Comparison of ENCODE assay signal across 27 mouse cellular contexts in the genomic region with DNA sequence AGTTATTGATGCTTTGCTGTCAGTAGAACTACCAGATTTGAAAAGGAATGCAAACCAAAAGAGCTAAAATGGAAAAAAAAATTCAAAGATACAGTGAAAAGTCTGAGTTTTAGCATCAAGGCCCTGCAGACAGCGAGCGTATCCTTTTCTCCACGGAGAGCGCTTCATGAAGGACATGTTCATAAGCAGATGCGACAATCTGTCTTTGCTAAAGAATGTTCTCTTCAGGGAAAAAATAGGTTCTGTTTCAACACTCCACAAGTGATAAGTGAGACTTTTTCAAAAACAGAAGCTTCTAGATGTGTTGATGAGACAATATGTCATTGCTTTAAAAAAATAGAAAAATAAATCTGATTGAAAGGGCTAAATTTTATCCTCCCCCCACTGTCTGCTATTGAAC.
A peak's percentile ranks its signal among the peaks of the same experiment; 100 is the strongest.
DNase-seq lines count a peak whose midpoint lies in the region; ATAC-seq lines count a peak whose summit lies in the region.
"Had no signal": no experiment of that assay in that cellular context is flagged by ENCODE, and none has a peak within 500 bp of the region (broad histone marks: within the 10 kb centered on the region; RNA-seq: fewer than 3 reads in every experiment).

No protein-coding gene starts in this region.

- H3K9me3 ChIP-seq in limb, embryonic 10.5 days (replicated peaks), result no peaks in the 10 kb centered on the region
- H3K9me3 ChIP-seq: embryonic facial prominence, embryonic 12.5 days; embryonic facial prominence, embryonic 15.5 days; heart, embryonic 12.5 days; heart, embryonic 15.5 days; hindbrain, embryonic 10.5 days had no signal

- no peaks in the 10 kb centered on the region for H3K4me1 ChIP-seq in limb, embryonic 10.5 days
- H3K4me1 ChIP-seq: embryonic facial prominence, embryonic 12.5 days; embryonic facial prominence, embryonic 15.5 days; heart, embryonic 12.5 days; heart, embryonic 15.5 days; hindbrain, embryonic 10.5 days had no signal

- no peaks in the 10 kb centered on the region for H3K27me3 ChIP-seq in limb, embryonic 10.5 days (ENCODE audit: low read depth, poor library complexity, severe bottlenecking)
- H3K27me3 ChIP-seq: embryonic facial prominence, embryonic 12.5 days; embryonic facial prominence, embryonic 15.5 days; heart, embryonic 12.5 days; heart, embryonic 15.5 days had no signal

- WGBS in limb, embryonic 10.5 days, result 96% methylated on average over 5 of the region's 5 CpGs

- no peak overlapping the region for H3K27ac ChIP-seq in limb, embryonic 10.5 days
- H3K27ac ChIP-seq: embryonic facial prominence, embryonic 12.5 days; embryonic facial prominence, embryonic 15.5 days; heart, embryonic 15.5 days; hindbrain, embryonic 10.5 days; hindbrain, embryonic 14.5 days had no signal

- ATAC-seq in frontal cortex, adult (ENCODE audit: low TSS enrichment), result peak; percentile 97
- ATAC-seq: activated CD4-positive, CD25-positive, alpha-beta regulatory T cell, adult 4 months; forebrain, embryonic 14.5 days; forebrain, postnatal 0 days had no signal

- H3K4me3 ChIP-seq in limb, embryonic 10.5 days, result no peak overlapping the region
- H3K4me3 ChIP-seq: embryonic facial prominence, embryonic 12.5 days; embryonic facial prominence, embryonic 15.5 days; heart, embryonic 12.5 days; heart, embryonic 15.5 days; hindbrain, embryonic 10.5 days had no signal

- DNase-seq in frontal cortex, postnatal 10 days (ENCODE audit: low spot score in 2 of 2), result no peak
- peak; percentile 14 for DNase-seq in layer of hippocampus, adult 11-12 months (ENCODE audit: low spot score)
- no peak for DNase-seq in layer of hippocampus, adult 8-10 months (ENCODE audit: low spot score in 2 of 2)
- peak; percentile 25 for DNase-seq in layer of hippocampus, adult 9-11 months
- DNase-seq in layer of hippocampus, postnatal 36 days, result no peak
- peak; percentile 49 for DNase-seq in telencephalon, adult 2 months (ENCODE audit: low read depth, low spot score)
- DNase-seq in limb, embryonic 10.5 days (ENCODE audit: low spot score), result no peak
- DNase-seq: adrenal gland, adult 8-10 months; adrenal gland, postnatal 25 days; cerebellum, adult 11 months; cerebellum, adult 2 months; cerebellum, adult 9-11 months; cerebellum, postnatal 25 days; forebrain, postnatal 0 days; gastrocnemius, postnatal 25 days; heart, adult 18-20 months; heart, postnatal 10 days; heart, postnatal 36 days had no signal

- H3K36me3 ChIP-seq in limb, embryonic 10.5 days, result no peaks in the 10 kb centered on the region
- H3K36me3 ChIP-seq: embryonic facial prominence, embryonic 12.5 days; embryonic facial prominence, embryonic 15.5 days; heart, embryonic 12.5 days; heart, embryonic 15.5 days; hindbrain, embryonic 10.5 days had no signal

Comparison
In these comparisons a context has a peak if more than half of its experiments do, and no peak if none do; other contexts are left out.
1. DNase-seq: peak in layer of hippocampus, adult 11-12 months (single experiment), layer of hippocampus, adult 9-11 months (single experiment) and telencephalon, adult 2 months (single experiment); none in frontal cortex, postnatal 10 days (0 of 2), layer of hippocampus, adult 8-10 months (0 of 2), layer of hippocampus, postnatal 36 days (0 of 2) and limb, embryonic 10.5 days (single experiment).